Mouse (Mus musculus) MEL (cell line): ENCODE results near the gene Phf2.

Source experiments
- CTCF ChIP-seq, 3 experiments: IDR thresholded peaks in 2 of 3; conservative IDR thresholded peaks in 1 of 3; 2 replicates each; pipeline ENCODE4 v1.5.1; 2011 to 2012; ENCODE audit warnings: low read length in 3 of 3, low read depth in 2 of 3, mild to moderate bottlenecking in 2 of 3, improper control_type of control experiment in 1 of 3, inconsistent platforms in 1 of 3, mixed read lengths in 1 of 3, moderate library complexity in 1 of 3; ENCODE audit not compliant: control insufficient read depth in 1 of 3, insufficient read depth in 1 of 3, poor library complexity in 1 of 3, severe bottlenecking in 1 of 3
- EP300 ChIP-seq, 2 experiments: IDR thresholded peaks; 2 replicates each; pipeline ENCODE4 v1.6.1; 2011; ENCODE audit warnings: improper control_type of control experiment in 2 of 2, low read length in 2 of 2, low read depth in 1 of 2, mild to moderate bottlenecking in 1 of 2
- GATA1 ChIP-seq: IDR thresholded peaks from 2 replicates; pipeline ENCODE4 v1.6.1; 2011; ENCODE audit warnings: low read depth, low read length, improper control_type of control experiment
- HCFC1 ChIP-seq: IDR thresholded peaks from 2 replicates; pipeline ENCODE4 v1.6.1; 2012; ENCODE audit warnings: low read depth, mild to moderate bottlenecking, inconsistent platforms, low read length, improper control_type of control experiment, moderate library complexity
- MAX ChIP-seq: IDR thresholded peaks from 2 replicates; pipeline ENCODE4 v1.6.1; 2011; ENCODE audit warnings: low read length, improper control_type of control experiment
- MAZ ChIP-seq: IDR thresholded peaks from 2 replicates; pipeline ENCODE4 v1.6.1; 2012; ENCODE audit warnings: low read depth, mild to moderate bottlenecking, inconsistent platforms, low read length, improper control_type of control experiment
- POLR2A ChIP-seq, 2 experiments: IDR thresholded peaks; 2 replicates each; pipeline ENCODE4 v1.6.1; 2011 to 2012; ENCODE audit warnings: low read length in 2 of 2, mild to moderate bottlenecking in 2 of 2, control low read depth in 1 of 2, improper control_type of control experiment in 1 of 2, low read depth in 1 of 2, moderate library complexity in 1 of 2; ENCODE audit not compliant: control insufficient read depth in 1 of 2, insufficient read depth in 1 of 2, poor library complexity in 1 of 2
- TAL1 ChIP-seq: IDR thresholded peaks from 2 replicates; pipeline ENCODE4 v1.6.1; 2012; ENCODE audit warnings: mild to moderate bottlenecking, inconsistent platforms, low read length, moderate library complexity, mixed read lengths
- TBP ChIP-seq: IDR thresholded peaks from 2 replicates; pipeline ENCODE4 v1.8.0; 2011; ENCODE audit warnings: low read depth, low read length, improper control_type of control experiment
- USF1 ChIP-seq: IDR thresholded peaks from 2 replicates; pipeline ENCODE4 v1.6.1; 2014; ENCODE audit warnings: low read depth, mild to moderate bottlenecking, inconsistent platforms, low read length, improper control_type of control experiment, moderate library complexity
- ZKSCAN1 ChIP-seq: IDR thresholded peaks from 2 replicates; pipeline ENCODE4 v1.6.1; 2012; ENCODE audit warnings: low read depth, mild to moderate bottlenecking, inconsistent platforms, low read length, improper control_type of control experiment, moderate library complexity
- ZMIZ1 ChIP-seq: IDR thresholded peaks from 2 replicates; pipeline ENCODE4 v1.6.1; 2012; ENCODE audit warnings: low read depth, mild to moderate bottlenecking, inconsistent platforms, low read length, improper control_type of control experiment, moderate library complexity
- ZNF384 ChIP-seq: IDR thresholded peaks from 2 replicates; pipeline ENCODE4 v1.6.1; 2012; ENCODE audit warnings: low read depth, mild to moderate bottlenecking, inconsistent platforms, low read length, improper control_type of control experiment

DNA sequence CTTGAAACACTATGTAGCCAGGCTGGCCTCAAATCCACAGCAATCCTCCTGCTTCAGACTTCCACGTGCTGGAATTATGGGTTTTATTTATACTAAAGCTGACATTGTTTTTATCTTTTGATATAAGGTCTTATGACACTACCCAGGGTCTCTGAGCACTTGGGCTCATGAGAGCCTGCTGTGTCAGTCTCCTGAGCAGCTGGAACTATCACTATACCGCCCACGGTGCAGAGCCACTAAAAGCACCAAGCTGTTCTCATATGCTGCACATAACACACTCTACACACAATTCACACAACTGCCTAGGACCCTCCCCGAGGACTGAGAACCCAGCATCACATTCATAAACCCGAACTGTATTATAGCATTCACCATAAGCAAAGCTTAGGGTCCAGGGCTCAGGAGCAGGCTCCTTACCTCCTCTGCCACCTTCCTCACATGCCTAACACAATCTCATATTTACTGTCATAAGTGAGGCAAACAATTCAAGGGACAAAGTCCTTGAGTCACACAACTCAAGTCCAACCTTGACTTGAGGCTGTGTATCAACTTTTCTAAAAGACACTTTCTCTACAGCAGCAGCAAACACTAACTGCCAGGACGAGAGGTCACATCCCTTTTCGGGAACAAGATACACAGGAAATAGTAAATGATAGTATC, 49.0 kb upstream of the Phf2 start:
- TF ChIP-seq POLR2A (IDR thresholded peaks at IDR 0.05; ENCODE audit: control insufficient read depth in 1 of 2, insufficient read depth in 1 of 2, low read depth in 1 of 2, low read length in 2 of 2, poor library complexity in 1 of 2) (no peak), ZNF384 (no peak), CTCF (IDR thresholded peaks at IDR 0.05 in 2 of 3, conservative IDR thresholded peaks at IDR 0.05 in 1 of 3; ENCODE audit: control insufficient read depth in 1 of 3, insufficient read depth in 1 of 3, low read depth in 2 of 3, low read length in 3 of 3, poor library complexity in 1 of 3, severe bottlenecking in 1 of 3) (no peak), TBP (no peak), HCFC1 (no peak), MAZ (no peak), ZMIZ1 (no peak), EP300 (IDR thresholded peaks at IDR 0.05; ENCODE audit: low read depth in 1 of 2, low read length in 2 of 2) (no peak), TAL1 (no peak), MAX (no peak), GATA1 (no peak), USF1 (no peak), ZKSCAN1 (no peak)
